Mouse (Mus musculus): ENCODE measurements around the gene Cd82.

DNA sequence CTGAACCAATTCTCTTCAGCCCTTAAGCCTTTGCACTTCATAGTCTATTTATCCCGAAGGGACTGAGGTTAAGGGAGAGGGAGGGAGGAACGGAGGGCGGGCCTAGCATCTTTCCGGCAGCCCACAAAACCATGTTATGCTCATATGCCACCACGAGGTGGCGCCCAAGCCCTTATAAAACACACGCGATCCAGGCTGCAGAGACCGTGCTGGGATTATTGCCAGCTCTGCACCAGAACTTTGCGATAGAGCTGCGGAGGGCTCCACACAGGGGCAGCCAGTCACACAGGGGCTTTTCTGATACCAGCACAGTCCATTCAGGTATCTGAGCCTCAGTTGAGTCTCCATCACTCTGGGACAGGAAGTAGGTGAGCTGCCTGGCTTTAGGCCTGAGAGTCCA, 12.1 kb upstream of the Cd82 start:
- TF ChIP-seq CTCF (IDR thresholded peaks at IDR 0.05; ENCODE audit: control insufficient read depth, insufficient read depth, insufficient read length), result peak; percentile 85
- TF ChIP-seq MAX (IDR thresholded peaks at IDR 0.05), result no peak
- TF ChIP-seq USF1 (IDR thresholded peaks at IDR 0.05; ENCODE audit: low read depth), result no peak
- TF ChIP-seq FOSL1 (IDR thresholded peaks at IDR 0.05; ENCODE audit: insufficient read depth, low read length, poor library complexity, severe bottlenecking), result no peak
